Mouse (Mus musculus): Measurements from ENCODE around the gene Gria1.
A peak's percentile ranks its signal among the peaks of the same experiment; 100 is the strongest.

Gene Gria1

GRCm38 (mm10) chr11:57011024-57011690, at the start of gene Gria1:
Gene Gria1, plus strand, starts transcription at chr11:57011387.
- no peak for DNase-seq

GRCm38 (mm10) chr11:56961751-56962150, 49.4 kb upstream of the Gria1 start:
- DNase-seq: no peak

- no peak for DNase-seq
Measured at GRCm38 (mm10) chr11:56972814-56973213, 38.4 kb upstream of the Gria1 start.

GRCm38 (mm10) chr11:56984321-56985000, 26.7 kb upstream of the Gria1 start:
- no peak for DNase-seq

GRCm38 (mm10) chr11:56985457-56985856, 25.7 kb upstream of the Gria1 start:
- DNase-seq: no peak

GRCm38 (mm10) chr11:56999601-57000001, 11.6 kb upstream of the Gria1 start:
- DNase-seq: no peak

- no peak for DNase-seq
Measured at GRCm38 (mm10) chr11:57004611-57005010, 6.6 kb upstream of the Gria1 start.

- no peak for DNase-seq
Measured at GRCm38 (mm10) chr11:57005341-57005740, 5.8 kb upstream of the Gria1 start.

- no peak for DNase-seq
Measured at GRCm38 (mm10) chr11:57007790-57008189, 3.4 kb upstream of the Gria1 start.

GRCm38 (mm10) chr11:57010611-57011010, 576 bp upstream of the Gria1 start:
- no peak for DNase-seq

GRCm38 (mm10) chr11:57011691-57012039, 478 bp downstream of the Gria1 start:
- DNase-seq: no peak

- DNase-seq: no peak
Measured at GRCm38 (mm10) chr11:57012287-57012921, 1.2 kb downstream of the Gria1 start.

- DNase-seq: no peak
Measured at GRCm38 (mm10) chr11:57013464-57014190, 2.4 kb downstream of the Gria1 start.

GRCm38 (mm10) chr11:57014396-57014795, 3.2 kb downstream of the Gria1 start:
- DNase-seq: no peak

- DNase-seq: no peak
Measured at GRCm38 (mm10) chr11:57018536-57018935, 7.3 kb downstream of the Gria1 start.

GRCm38 (mm10) chr11:57022400-57022799, 11.2 kb downstream of the Gria1 start:
- no peak for DNase-seq

- DNase-seq: no peak
Measured at GRCm38 (mm10) chr11:57030448-57030847, 19.3 kb downstream of the Gria1 start.

- no peak for DNase-seq
Measured at GRCm38 (mm10) chr11:57038807-57039206, 27.6 kb downstream of the Gria1 start.

GRCm38 (mm10) chr11:57039306-57039705, 28.1 kb downstream of the Gria1 start:
- no peak for DNase-seq

GRCm38 (mm10) chr11:57042057-57042456, 30.9 kb downstream of the Gria1 start:
- no peak for DNase-seq

GRCm38 (mm10) chr11:57044146-57044545, 33.0 kb downstream of the Gria1 start:
- no peak for DNase-seq

- DNase-seq: peak; percentile 11
Measured at GRCm38 (mm10) chr11:57051666-57052562, 40.7 kb downstream of the Gria1 start.
